Mouse (Mus musculus): ENCODE measurements around the gene Tmem98. TPM values are rescaled to one million over a fixed set of nuclear protein-coding genes. Genes with fewer than 3 reads are reported as not detected.

The Tmem98 gene
- total and polyA plus RNA-seq, 2 experiments from 2014 or later = 19.8 to 20.6 TPM

GRCm38 (mm10) chr11:80779527-80780344, 30.2 kb upstream of the Tmem98 start, which contains the start of gene Myo1d:
Gene Myo1d (minus strand): TSS chr11:80780025.
- Histone ChIP-seq H3K4me1 (ENCODE audit: insufficient read depth, low read length) (0 out of 2 replicates have a peak, but pooled peaks cover 3% of the 10 kb centered on the region), H3K4me2 (ENCODE audit: low read depth, low read length) (peak within 1 kb of the TSS; percentile 70), H3K27me3 (ENCODE audit: insufficient read depth, low read length) (no peaks in the 10 kb centered on the region), H3K9me3 (ENCODE audit: low read length) (no peaks in the 10 kb centered on the region), H3K27ac (peak within 1 kb of the TSS; percentile 60; the same call in 1 of the 2 replicates), H3K9ac (replicated peaks; ENCODE audit: low read length) (peak within 1 kb of the TSS; percentile 58), H3K36me3 (ENCODE audit: insufficient read depth, low read length) (no peaks in the 10 kb centered on the region), H3K4me3 (ENCODE audit: low read length) (peak within 1 kb of the TSS; percentile 63)
- WGBS = 1% methylated on average over 79 of the region's 87 CpGs
- DNase-seq (ENCODE audit: low spot score) = peak; percentile 92
- peak; percentile 96 for ATAC-seq
- TF ChIP-seq CTCF (IDR thresholded peaks at IDR 0.05; ENCODE audit: low read depth) = peak; percentile 72

DNA sequence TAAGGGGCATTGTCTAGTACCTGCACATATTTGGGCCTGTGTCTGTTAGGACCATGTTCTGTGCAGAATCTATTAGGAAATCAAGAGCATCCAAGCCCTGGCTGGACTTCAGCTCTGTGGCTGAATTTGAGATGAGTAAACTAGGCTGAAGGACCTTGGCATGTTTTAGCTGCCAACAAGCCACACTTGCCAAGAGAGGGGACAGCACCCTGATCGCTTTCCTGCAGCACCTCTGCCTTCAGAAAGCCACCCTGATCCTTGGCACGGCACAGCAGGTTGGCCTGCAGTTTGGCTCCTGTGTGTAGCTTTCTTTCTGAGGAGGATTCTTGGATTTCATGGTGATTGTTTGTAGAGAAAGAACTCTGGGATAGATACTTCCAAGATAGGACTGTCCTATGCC, 28.4 kb upstream of the Tmem98 start:
- no peaks in the 10 kb centered on the region for H3K9me3 ChIP-seq (ENCODE audit: low read length)
- no peak for ATAC-seq
- WGBS = 81% methylated on average over 2 of the region's 2 CpGs

GRCm38 (mm10) chr11:80783460-80783859, 26.5 kb upstream of the Tmem98 start:
- no peak for DNase-seq (ENCODE audit: low spot score)
- 0 out of 2 replicates have a peak, but pooled peaks cover 3% of the 10 kb centered on the region for H3K4me1 ChIP-seq (ENCODE audit: insufficient read depth, low read length)
- H3K4me2 ChIP-seq (ENCODE audit: low read depth, low read length) = no peak overlapping the region
- no peak overlapping the region for H3K4me3 ChIP-seq (ENCODE audit: low read length)
- no peak overlapping the region for H3K9ac ChIP-seq (replicated peaks; ENCODE audit: low read length)
- no peak overlapping the region for H3K27ac ChIP-seq
- no peaks in the 10 kb centered on the region for H3K9me3 ChIP-seq (ENCODE audit: low read length)
- H3K36me3 ChIP-seq (ENCODE audit: insufficient read depth, low read length) = no peaks in the 10 kb centered on the region
- WGBS = 82% methylated on average over 7 of the region's 7 CpGs
- ATAC-seq = no peak
- H3K27me3 ChIP-seq (ENCODE audit: insufficient read depth, low read length) = no peaks in the 10 kb centered on the region
- TF ChIP-seq CTCF (IDR thresholded peaks at IDR 0.05; ENCODE audit: low read depth) = no peak

More for the DNA sequence above, 28.4 kb upstream of the Tmem98 start:
- H3K9ac ChIP-seq (replicated peaks; ENCODE audit: low read length) = no peak overlapping the region
- H3K4me1 ChIP-seq (ENCODE audit: insufficient read depth, low read length) = 0 out of 2 replicates have a peak, but pooled peaks cover 3% of the 10 kb centered on the region
- no peak for DNase-seq (ENCODE audit: low spot score)
- H3K4me2 ChIP-seq (ENCODE audit: low read depth, low read length) = no peak overlapping the region
- H3K36me3 ChIP-seq (ENCODE audit: insufficient read depth, low read length) = no peaks in the 10 kb centered on the region
- TF ChIP-seq CTCF (IDR thresholded peaks at IDR 0.05; ENCODE audit: low read depth) = no peak
- H3K4me3 ChIP-seq (ENCODE audit: low read length) = no peak overlapping the region
- no peak overlapping the region for H3K27ac ChIP-seq
- H3K27me3 ChIP-seq (ENCODE audit: insufficient read depth, low read length) = no peaks in the 10 kb centered on the region

- no peak overlapping the region for H3K9ac ChIP-seq (replicated peaks; ENCODE audit: low read length)
- no peak overlapping the region for H3K27ac ChIP-seq
- DNase-seq (ENCODE audit: low spot score) (no peak), ATAC-seq (no peak)
- no peak overlapping the region for H3K4me2 ChIP-seq (ENCODE audit: low read depth, low read length)
- WGBS = 54% methylated on average over 3 of the region's 3 CpGs
- no peaks in the 10 kb centered on the region for H3K36me3 ChIP-seq (ENCODE audit: insufficient read depth, low read length)
- no peak overlapping the region for H3K4me3 ChIP-seq (ENCODE audit: low read length)
- no peaks in the 10 kb centered on the region for H3K9me3 ChIP-seq (ENCODE audit: low read length)
- no peak for TF ChIP-seq CTCF (IDR thresholded peaks at IDR 0.05; ENCODE audit: low read depth)
- H3K4me1 ChIP-seq (ENCODE audit: insufficient read depth, low read length) = 0 out of 2 replicates have a peak, but pooled peaks cover 3% of the 10 kb centered on the region
- H3K27me3 ChIP-seq (ENCODE audit: insufficient read depth, low read length) = no peaks in the 10 kb centered on the region
Observed at GRCm38 (mm10) chr11:80784294-80784743, 25.7 kb upstream of the Tmem98 start.

DNA sequence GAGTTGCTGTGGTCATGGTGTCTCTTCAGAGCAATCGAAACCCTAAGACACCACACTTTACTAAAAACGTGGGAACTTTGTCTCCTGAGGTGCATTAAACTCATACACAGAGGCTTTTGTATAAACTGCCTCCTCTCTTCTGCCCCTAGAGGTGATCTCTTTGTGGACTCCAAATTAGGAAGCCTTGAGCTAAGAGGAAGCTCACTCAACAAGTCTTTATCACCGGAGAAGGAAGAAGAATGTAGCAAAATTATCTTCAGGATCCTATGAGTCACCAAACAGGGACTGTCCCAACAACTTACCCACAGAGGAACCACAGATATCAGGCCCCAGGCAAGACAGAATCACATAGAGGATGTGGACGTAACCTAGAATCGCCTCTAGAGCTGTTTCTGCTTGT, 24.3 kb upstream of the Tmem98 start:
- H3K27ac ChIP-seq = no peak overlapping the region

GRCm38 (mm10) chr11:80789647-80790240, 20.2 kb upstream of the Tmem98 start:
- H3K4me1 ChIP-seq (ENCODE audit: insufficient read depth, low read length) = no peaks in the 10 kb centered on the region
- no peak overlapping the region for H3K4me3 ChIP-seq (ENCODE audit: low read length)
- no peak overlapping the region for H3K27ac ChIP-seq
- DNase-seq (ENCODE audit: low spot score) = no peak
- no peak for TF ChIP-seq CTCF (IDR thresholded peaks at IDR 0.05; ENCODE audit: low read depth)
- no peaks in the 10 kb centered on the region for H3K27me3 ChIP-seq (ENCODE audit: insufficient read depth, low read length)
- WGBS = 56% methylated on average over 7 of the region's 7 CpGs
- no peaks in the 10 kb centered on the region for H3K9me3 ChIP-seq (ENCODE audit: low read length)
- H3K9ac ChIP-seq (replicated peaks; ENCODE audit: low read length) = no peak overlapping the region
- no peaks in the 10 kb centered on the region for H3K36me3 ChIP-seq (ENCODE audit: insufficient read depth, low read length)
- no peak for ATAC-seq
- H3K4me2 ChIP-seq (ENCODE audit: low read depth, low read length) = no peak overlapping the region

More for the DNA sequence above, 24.3 kb upstream of the Tmem98 start:
- H3K4me1 ChIP-seq (ENCODE audit: insufficient read depth, low read length) = no peaks in the 10 kb centered on the region
- H3K9me3 ChIP-seq (ENCODE audit: low read length) = no peaks in the 10 kb centered on the region
- no peaks in the 10 kb centered on the region for H3K27me3 ChIP-seq (ENCODE audit: insufficient read depth, low read length)
- no peak for ATAC-seq
- H3K36me3 ChIP-seq (ENCODE audit: insufficient read depth, low read length) = no peaks in the 10 kb centered on the region
- no peak for TF ChIP-seq CTCF (IDR thresholded peaks at IDR 0.05; ENCODE audit: low read depth)
- no peak overlapping the region for H3K9ac ChIP-seq (replicated peaks; ENCODE audit: low read length)
- 86% methylated on average over 5 of the region's 5 CpGs for WGBS
- H3K4me3 ChIP-seq (ENCODE audit: low read length) = no peak overlapping the region
- DNase-seq (ENCODE audit: low spot score) = no peak
- no peak overlapping the region for H3K4me2 ChIP-seq (ENCODE audit: low read depth, low read length)

Data from hindbrain, postnatal 0 days (tissue).